Mouse (Mus musculus): ENCODE data around the gene Lgr4. TPM values are rescaled to one million over a fixed set of nuclear protein-coding genes. Genes with fewer than 3 reads are reported as not detected.

The Lgr4 gene
- polyA plus RNA-seq, 1 experiment, result 21.6 TPM

GRCm38 (mm10) chr2:109890597-109890996 is 26.9 kb upstream of the Lgr4 start, which contains the start of gene Lin7c:
Gene Lin7c (plus strand): TSS chr2:109890853.
- WGBS, result under 1% methylated on average over 42 of the region's 42 CpGs
- peak; percentile 92 for TF ChIP-seq POLR2A (IDR thresholded peaks at IDR 0.05; ENCODE audit: borderline replicate concordance, insufficient read depth, low read length)
- no peak for TF ChIP-seq CTCF (IDR thresholded peaks at IDR 0.05; ENCODE audit: borderline replicate concordance, insufficient read depth, low read depth, low read length)
- peak; percentile 94 to 95 for DNase-seq
- Histone ChIP-seq H3K4me1 (ENCODE audit: control insufficient read depth, insufficient read depth, low read length) (peaks cover 3% of the 10 kb centered on the region; the same call in 1 of the 2 replicates), H3K27ac (ENCODE audit: insufficient read depth, low read length) (peak within 1 kb of the TSS; percentile 86), H3K4me3 (replicated peaks; ENCODE audit: insufficient read depth, low read depth, low read length) (peak within 1 kb of the TSS; percentile 91), H3K27me3 (ENCODE audit: control insufficient read depth, insufficient read depth, low read length) (no peaks in the 10 kb centered on the region)

- Histone ChIP-seq H3K4me3 (replicated peaks; ENCODE audit: insufficient read depth, low read depth, low read length) (peak overlapping the region; percentile 91), H3K4me1 (ENCODE audit: control insufficient read depth, insufficient read depth, low read length) (peaks cover 3% of the 10 kb centered on the region; the same call in 1 of the 2 replicates), H3K27ac (ENCODE audit: insufficient read depth, low read length) (peak overlapping the region; percentile 57), H3K27me3 (ENCODE audit: control insufficient read depth, insufficient read depth, low read length) (no peaks in the 10 kb centered on the region)
- WGBS, result under 1% methylated on average over 34 of the region's 34 CpGs
- TF ChIP-seq CTCF (IDR thresholded peaks at IDR 0.05; ENCODE audit: borderline replicate concordance, insufficient read depth, low read depth, low read length) (no peak), POLR2A (IDR thresholded peaks at IDR 0.05; ENCODE audit: borderline replicate concordance, insufficient read depth, low read length) (no peak)
- no peak for DNase-seq
Observed at GRCm38 (mm10) chr2:109891031-109891430, 26.4 kb upstream of the Lgr4 start.

DNA sequence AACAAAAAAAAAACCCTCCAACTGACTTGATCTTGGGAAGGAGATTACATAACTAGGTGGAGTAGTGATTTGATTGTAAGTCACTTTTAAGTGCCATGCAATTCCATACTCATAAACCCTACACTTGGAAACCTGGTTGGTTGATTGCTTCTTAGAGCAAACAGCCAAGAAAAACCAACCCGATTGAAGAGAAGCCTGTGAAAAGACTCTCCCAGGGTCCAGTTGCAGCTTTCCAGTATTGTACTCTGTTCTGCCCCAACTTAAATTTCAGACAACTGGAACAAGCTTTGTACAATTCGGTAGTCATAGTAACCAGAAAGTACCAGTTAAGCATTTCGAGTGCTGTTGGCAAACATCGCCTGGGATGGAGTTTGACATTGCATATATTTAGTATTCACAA is 26.0 kb upstream of the Lgr4 start:
- Histone ChIP-seq H3K27me3 (ENCODE audit: control insufficient read depth, insufficient read depth, low read length) (no peaks in the 10 kb centered on the region), H3K4me3 (replicated peaks; ENCODE audit: insufficient read depth, low read depth, low read length) (peak overlapping the region; percentile 91), H3K27ac (ENCODE audit: insufficient read depth, low read length) (0 out of 2 replicates have a peak overlapping the region, but pooled peaks have one; percentile 57), H3K4me1 (ENCODE audit: control insufficient read depth, insufficient read depth, low read length) (peaks cover 3% of the 10 kb centered on the region; the same call in 1 of the 2 replicates)
- TF ChIP-seq POLR2A (IDR thresholded peaks at IDR 0.05; ENCODE audit: borderline replicate concordance, insufficient read depth, low read length), result no peak
- TF ChIP-seq CTCF (IDR thresholded peaks at IDR 0.05; ENCODE audit: borderline replicate concordance, insufficient read depth, low read depth, low read length), result no peak
- DNase-seq, result no peak
- 6% methylated on average over 4 of the region's 4 CpGs for WGBS

- no peak for DNase-seq
- Histone ChIP-seq H3K4me3 (replicated peaks; ENCODE audit: insufficient read depth, low read depth, low read length) (no peak overlapping the region), H3K27me3 (ENCODE audit: control insufficient read depth, insufficient read depth, low read length) (no peaks in the 10 kb centered on the region), H3K4me1 (ENCODE audit: control insufficient read depth, insufficient read depth, low read length) (peaks cover 3% of the 10 kb centered on the region; the same call in 1 of the 2 replicates), H3K27ac (ENCODE audit: insufficient read depth, low read length) (no peak overlapping the region)
- TF ChIP-seq CTCF (IDR thresholded peaks at IDR 0.05; ENCODE audit: borderline replicate concordance, insufficient read depth, low read depth, low read length) (no peak; the same call in 1 of the 2 replicates), POLR2A (IDR thresholded peaks at IDR 0.05; ENCODE audit: borderline replicate concordance, insufficient read depth, low read length) (no peak)
- WGBS, result 63% methylated on average over 7 of the region's 7 CpGs
Observed at GRCm38 (mm10) chr2:109896311-109896710, 21.1 kb upstream of the Lgr4 start.

GRCm38 (mm10) chr2:109902869-109903268 is 14.6 kb upstream of the Lgr4 start:
- Histone ChIP-seq H3K4me3 (replicated peaks; ENCODE audit: insufficient read depth, low read depth, low read length) (no peak overlapping the region), H3K27me3 (ENCODE audit: control insufficient read depth, insufficient read depth, low read length) (no peaks in the 10 kb centered on the region), H3K4me1 (ENCODE audit: control insufficient read depth, insufficient read depth, low read length) (no peaks in the 10 kb centered on the region), H3K27ac (ENCODE audit: insufficient read depth, low read length) (no peak overlapping the region)
- TF ChIP-seq POLR2A (IDR thresholded peaks at IDR 0.05; ENCODE audit: borderline replicate concordance, insufficient read depth, low read length) (no peak), CTCF (IDR thresholded peaks at IDR 0.05; ENCODE audit: borderline replicate concordance, insufficient read depth, low read depth, low read length) (no peak)
- DNase-seq, result no peak
- WGBS, result 77% methylated on average over 7 of the region's 7 CpGs

DNA sequence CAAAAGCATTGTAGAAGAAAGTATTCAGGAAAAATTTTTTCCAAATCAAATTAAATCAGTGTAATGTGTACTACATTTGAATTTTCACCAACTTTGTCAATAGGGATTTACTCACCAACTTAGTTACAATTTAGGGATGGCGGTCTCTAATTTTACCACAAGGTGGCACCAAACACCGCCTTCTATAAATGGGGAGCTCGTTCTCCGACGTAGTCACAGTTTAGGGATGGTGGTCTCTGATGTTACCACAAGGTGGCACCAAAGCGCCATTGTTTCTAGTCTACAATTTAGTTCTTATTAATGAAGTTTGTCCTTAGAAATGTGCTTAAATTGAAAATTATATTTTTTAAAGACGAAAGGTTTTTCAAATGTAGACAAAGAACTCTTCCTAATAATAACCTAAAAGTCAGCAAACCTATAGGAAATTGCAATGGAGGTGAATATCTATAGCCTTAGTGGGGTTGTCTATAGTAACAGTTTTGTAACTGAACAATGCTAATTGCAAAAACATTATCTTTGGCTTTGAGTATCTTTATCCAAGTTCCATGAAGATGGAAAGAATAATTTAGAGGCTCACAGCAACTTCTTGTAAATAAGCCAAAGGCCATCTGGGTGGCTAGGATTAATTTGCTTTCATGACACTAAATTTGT is 13.2 kb upstream of the Lgr4 start:
- TF ChIP-seq CTCF (IDR thresholded peaks at IDR 0.05; ENCODE audit: borderline replicate concordance, insufficient read depth, low read depth, low read length) (peak; percentile 97), POLR2A (IDR thresholded peaks at IDR 0.05; ENCODE audit: borderline replicate concordance, insufficient read depth, low read length) (no peak)
- Histone ChIP-seq H3K27me3 (ENCODE audit: control insufficient read depth, insufficient read depth, low read length) (no peaks in the 10 kb centered on the region), H3K27ac (ENCODE audit: insufficient read depth, low read length) (no peak overlapping the region), H3K4me1 (ENCODE audit: control insufficient read depth, insufficient read depth, low read length) (no peaks in the 10 kb centered on the region), H3K4me3 (replicated peaks; ENCODE audit: insufficient read depth, low read depth, low read length) (no peak overlapping the region)
- DNase-seq, result peak; percentile 82 to 87
- WGBS, result under 1% methylated on average over 7 of the region's 7 CpGs

GRCm38 (mm10) chr2:109909122-109909521 is 8.3 kb upstream of the Lgr4 start:
- Histone ChIP-seq H3K27me3 (ENCODE audit: control insufficient read depth, insufficient read depth, low read length) (no peaks in the 10 kb centered on the region), H3K27ac (ENCODE audit: insufficient read depth, low read length) (no peak overlapping the region), H3K4me3 (replicated peaks; ENCODE audit: insufficient read depth, low read depth, low read length) (no peak overlapping the region), H3K4me1 (ENCODE audit: control insufficient read depth, insufficient read depth, low read length) (no peaks in the 10 kb centered on the region)
- WGBS, result 67% methylated on average over 2 of the region's 2 CpGs
- TF ChIP-seq POLR2A (IDR thresholded peaks at IDR 0.05; ENCODE audit: borderline replicate concordance, insufficient read depth, low read length) (no peak), CTCF (IDR thresholded peaks at IDR 0.05; ENCODE audit: borderline replicate concordance, insufficient read depth, low read depth, low read length) (no peak)
- DNase-seq, result no peak

- Histone ChIP-seq H3K27me3 (ENCODE audit: control insufficient read depth, insufficient read depth, low read length) (no peaks in the 10 kb centered on the region), H3K27ac (ENCODE audit: insufficient read depth, low read length) (no peak overlapping the region), H3K4me1 (ENCODE audit: control insufficient read depth, insufficient read depth, low read length) (no peaks in the 10 kb centered on the region), H3K4me3 (replicated peaks; ENCODE audit: insufficient read depth, low read depth, low read length) (no peak overlapping the region)
- TF ChIP-seq CTCF (IDR thresholded peaks at IDR 0.05; ENCODE audit: borderline replicate concordance, insufficient read depth, low read depth, low read length), result no peak
- no peak for TF ChIP-seq POLR2A (IDR thresholded peaks at IDR 0.05; ENCODE audit: borderline replicate concordance, insufficient read depth, low read length)
- DNase-seq, result no peak
- 96% methylated on average over 8 of the region's 8 CpGs for WGBS
Observed at GRCm38 (mm10) chr2:109912216-109912615, 5.2 kb upstream of the Lgr4 start.

Measured in cerebellum, adult 2 months (tissue).